Mouse (Mus musculus): Measurements from ENCODE around the gene Tnfrsf9. TPM values are rescaled to one million over a fixed set of nuclear protein-coding genes. Genes with fewer than 3 reads are reported as not detected.

Tnfrsf9 gene
- polyA plus RNA-seq, 1 experiment, result not detected

DNA sequence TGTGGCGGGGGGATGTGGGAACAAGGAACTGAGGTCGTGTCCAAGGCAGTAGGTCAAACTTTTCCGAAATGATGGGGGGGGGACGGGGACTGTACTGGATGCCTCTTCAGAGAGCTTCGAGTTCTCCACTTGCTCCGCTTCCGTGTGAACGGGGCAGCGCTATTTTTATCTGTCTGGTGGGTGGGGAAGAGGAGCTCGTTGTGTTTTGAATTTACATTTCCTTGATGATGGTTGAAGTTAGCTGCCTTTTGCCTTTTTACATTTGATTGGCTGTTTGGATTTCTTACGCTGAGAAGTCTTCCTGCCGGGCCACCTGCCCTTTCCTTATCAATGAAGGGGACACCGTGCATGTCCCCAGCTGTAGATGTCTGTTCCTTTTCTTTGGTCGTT is 23.7 kb downstream of the Tnfrsf9 start:
- Histone ChIP-seq H3K4me1 (ENCODE audit: control insufficient read depth) (no peaks in the 10 kb centered on the region), H3K4me3 (replicated peaks) (no peak overlapping the region), H3K27me3 (ENCODE audit: control insufficient read depth) (no peaks in the 10 kb centered on the region), H3K36me3 (ENCODE audit: control insufficient read depth) (no peaks in the 10 kb centered on the region), H3K9me3 (ENCODE audit: control insufficient read depth, low read length) (no peaks in the 10 kb centered on the region)
- TF ChIP-seq GATA1 (IDR thresholded peaks at IDR 0.05; ENCODE audit: low read length) (no peak), TAL1 (IDR thresholded peaks at IDR 0.05; ENCODE audit: low read length) (no peak)

DNA sequence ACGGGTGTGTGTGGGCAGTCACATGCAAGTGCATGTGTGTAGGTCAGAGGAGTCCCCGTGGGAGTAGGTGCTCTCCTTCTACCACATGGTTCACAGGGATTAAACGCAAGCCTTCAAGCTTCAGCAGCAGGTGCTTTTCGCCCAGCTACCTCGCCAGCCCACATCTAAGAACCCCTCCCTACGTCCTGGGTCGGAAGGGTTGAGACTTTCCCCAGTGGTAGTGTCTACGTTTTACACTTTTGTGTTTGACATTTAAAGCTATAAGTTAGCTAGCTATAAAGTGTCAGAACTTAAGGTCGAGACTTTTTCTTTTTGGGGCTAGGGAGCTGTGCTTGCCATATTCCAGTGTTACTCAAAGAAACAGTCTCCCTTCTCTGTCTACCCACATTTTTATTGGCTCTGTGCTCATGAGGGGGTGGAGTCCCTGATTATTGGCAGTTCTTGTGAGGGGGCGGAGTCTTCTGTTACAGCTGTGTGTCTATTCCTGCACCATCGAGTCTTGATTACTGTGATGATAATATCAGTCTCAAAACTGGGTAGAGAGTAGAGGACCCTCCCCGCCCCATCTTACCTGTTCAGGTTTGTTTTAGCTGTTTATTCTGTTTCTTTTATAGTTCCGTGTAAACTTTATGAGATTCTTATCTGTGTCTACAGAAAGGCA is 25.8 kb downstream of the Tnfrsf9 start:
- no peaks in the 10 kb centered on the region for H3K27me3 ChIP-seq (ENCODE audit: control insufficient read depth)
- TF ChIP-seq GATA1 (IDR thresholded peaks at IDR 0.05; ENCODE audit: low read length) (no peak), TAL1 (IDR thresholded peaks at IDR 0.05; ENCODE audit: low read length) (no peak)
- no peaks in the 10 kb centered on the region for H3K36me3 ChIP-seq (ENCODE audit: control insufficient read depth)
- no peaks in the 10 kb centered on the region for H3K9me3 ChIP-seq (ENCODE audit: control insufficient read depth, low read length)
- H3K4me3 ChIP-seq (replicated peaks), result no peak overlapping the region
- H3K4me1 ChIP-seq (ENCODE audit: control insufficient read depth), result no peaks in the 10 kb centered on the region

- H3K9me3 ChIP-seq (ENCODE audit: control insufficient read depth, low read length), result no peaks in the 10 kb centered on the region
- H3K27me3 ChIP-seq (ENCODE audit: control insufficient read depth), result no peaks in the 10 kb centered on the region
- no peak overlapping the region for H3K4me3 ChIP-seq (replicated peaks)
- TF ChIP-seq GATA1 (IDR thresholded peaks at IDR 0.05; ENCODE audit: low read length) (no peak), TAL1 (IDR thresholded peaks at IDR 0.05; ENCODE audit: low read length) (no peak)
- H3K36me3 ChIP-seq (ENCODE audit: control insufficient read depth), result no peaks in the 10 kb centered on the region
- no peaks in the 10 kb centered on the region for H3K4me1 ChIP-seq (ENCODE audit: control insufficient read depth)
Measured at GRCm38 (mm10) chr4:150944707-150945106, 30.3 kb downstream of the Tnfrsf9 start.

GRCm38 (mm10) chr4:150950972-150951371 is 36.6 kb downstream of the Tnfrsf9 start:
- Histone ChIP-seq H3K27me3 (ENCODE audit: control insufficient read depth) (no peaks in the 10 kb centered on the region), H3K36me3 (ENCODE audit: control insufficient read depth) (no peaks in the 10 kb centered on the region), H3K4me1 (ENCODE audit: control insufficient read depth) (no peaks in the 10 kb centered on the region), H3K9me3 (ENCODE audit: control insufficient read depth, low read length) (no peaks in the 10 kb centered on the region), H3K4me3 (replicated peaks) (no peak overlapping the region)
- TF ChIP-seq TAL1 (IDR thresholded peaks at IDR 0.05; ENCODE audit: low read length) (no peak), GATA1 (IDR thresholded peaks at IDR 0.05; ENCODE audit: low read length) (no peak)

DNA sequence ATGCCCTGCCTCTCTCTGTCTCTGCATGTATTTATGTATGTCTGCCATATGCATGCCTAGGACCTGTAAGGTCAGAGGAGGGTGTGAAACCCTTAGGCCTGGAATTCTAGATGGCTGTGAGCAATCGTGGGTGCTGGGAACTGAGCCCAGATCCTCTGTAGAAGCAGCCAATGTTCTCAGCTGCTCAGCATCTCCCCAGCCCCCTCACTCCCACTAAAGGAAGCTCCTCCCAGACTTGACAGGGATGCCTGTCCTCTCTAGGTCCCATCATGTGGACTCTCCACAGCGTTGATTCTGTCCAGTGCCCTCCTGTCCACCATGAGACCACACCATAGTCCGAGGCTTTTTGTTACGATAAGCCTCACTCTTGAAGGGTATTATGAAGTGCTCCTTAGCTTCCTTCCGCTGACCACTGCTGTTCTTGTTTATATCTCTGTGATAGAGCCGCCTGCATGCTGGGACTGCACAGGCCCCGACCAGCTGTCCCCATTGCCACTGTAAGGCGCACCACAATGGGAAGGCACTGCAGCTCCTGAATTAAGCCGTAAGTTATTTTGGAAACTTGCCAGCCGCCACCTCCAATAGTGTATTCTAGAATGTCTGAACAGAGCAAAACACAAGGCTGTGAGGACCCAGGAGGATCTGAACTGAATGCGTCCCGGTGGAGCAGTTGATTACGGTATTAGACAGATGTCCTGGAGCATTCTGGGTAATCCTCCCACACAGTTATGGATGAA is 42.2 kb downstream of the Tnfrsf9 start:
- Histone ChIP-seq H3K27me3 (ENCODE audit: control insufficient read depth) (no peaks in the 10 kb centered on the region), H3K9me3 (ENCODE audit: control insufficient read depth, low read length) (no peaks in the 10 kb centered on the region), H3K36me3 (ENCODE audit: control insufficient read depth) (no peaks in the 10 kb centered on the region), H3K4me1 (ENCODE audit: control insufficient read depth) (peaks cover 6% of the 10 kb centered on the region), H3K4me3 (replicated peaks) (no peak overlapping the region)
- no peak for TF ChIP-seq TAL1 (IDR thresholded peaks at IDR 0.05; ENCODE audit: low read length)
- TF ChIP-seq GATA1 (IDR thresholded peaks at IDR 0.05; ENCODE audit: low read length), result no peak

DNA sequence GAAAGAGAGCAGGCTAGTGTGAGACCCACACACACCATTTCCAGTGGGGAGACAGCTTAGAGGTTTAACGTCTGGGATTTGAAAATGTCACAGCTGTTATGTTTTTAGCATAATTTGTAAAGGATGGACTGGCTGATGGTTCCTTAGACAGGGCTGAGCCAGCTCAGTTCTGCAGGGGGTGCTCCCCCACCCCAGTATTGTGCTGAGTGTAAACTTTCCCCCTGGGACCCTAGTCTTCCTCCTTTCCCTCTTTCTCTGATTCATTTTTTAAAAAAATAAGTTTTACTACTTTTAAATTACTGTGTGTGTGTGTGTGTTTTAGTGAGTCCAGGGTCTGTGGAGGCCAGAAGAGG is 42.7 kb downstream of the Tnfrsf9 start:
- no peak overlapping the region for H3K4me3 ChIP-seq (replicated peaks)
- no peaks in the 10 kb centered on the region for H3K27me3 ChIP-seq (ENCODE audit: control insufficient read depth)
- no peaks in the 10 kb centered on the region for H3K9me3 ChIP-seq (ENCODE audit: control insufficient read depth, low read length)
- peaks cover 6% of the 10 kb centered on the region for H3K4me1 ChIP-seq (ENCODE audit: control insufficient read depth)
- TF ChIP-seq GATA1 (IDR thresholded peaks at IDR 0.05; ENCODE audit: low read length) (no peak), TAL1 (IDR thresholded peaks at IDR 0.05; ENCODE audit: low read length) (no peak)
- H3K36me3 ChIP-seq (ENCODE audit: control insufficient read depth), result no peaks in the 10 kb centered on the region

- no peak for TF ChIP-seq GATA1 (IDR thresholded peaks at IDR 0.05; ENCODE audit: low read length)
- no peak for TF ChIP-seq TAL1 (IDR thresholded peaks at IDR 0.05; ENCODE audit: low read length)
- H3K27me3 ChIP-seq (ENCODE audit: control insufficient read depth), result no peaks in the 10 kb centered on the region
Measured at GRCm38 (mm10) chr4:150958536-150958935, 44.2 kb downstream of the Tnfrsf9 start.

DNA sequence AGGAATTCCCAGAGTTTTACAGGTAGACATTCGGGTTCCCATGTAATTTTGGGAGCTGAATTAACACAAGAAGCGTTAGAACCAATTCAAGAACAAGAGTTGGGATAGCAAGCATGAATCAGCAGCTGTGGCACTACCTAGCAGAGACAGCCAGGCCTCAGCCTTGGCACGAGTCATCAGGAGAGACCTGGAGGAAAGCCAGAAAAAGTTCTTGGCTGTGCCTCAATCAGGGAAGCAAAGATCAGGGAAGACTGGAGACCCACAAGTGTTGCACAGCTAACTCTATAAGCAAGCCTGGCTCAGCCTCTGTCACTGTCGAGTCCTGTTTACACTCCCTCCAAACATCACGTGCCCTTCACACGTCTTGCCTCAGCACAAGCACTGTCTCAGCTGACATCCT is 47.9 kb downstream of the Tnfrsf9 start:
- Histone ChIP-seq H3K36me3 (ENCODE audit: control insufficient read depth) (no peaks in the 10 kb centered on the region), H3K27me3 (ENCODE audit: control insufficient read depth) (no peaks in the 10 kb centered on the region), H3K4me1 (ENCODE audit: control insufficient read depth) (peaks cover 12% of the 10 kb centered on the region), H3K4me3 (replicated peaks) (no peak overlapping the region), H3K9me3 (ENCODE audit: control insufficient read depth, low read length) (no peaks in the 10 kb centered on the region)
- TF ChIP-seq GATA1 (IDR thresholded peaks at IDR 0.05; ENCODE audit: low read length) (no peak), TAL1 (IDR thresholded peaks at IDR 0.05; ENCODE audit: low read length) (no peak)

More at GRCm38 (mm10) chr4:150958536-150958935, 44.2 kb downstream of the Tnfrsf9 start:
- H3K4me1 ChIP-seq (ENCODE audit: control insufficient read depth), result peaks cover 6% of the 10 kb centered on the region
- H3K9me3 ChIP-seq (ENCODE audit: control insufficient read depth, low read length), result no peaks in the 10 kb centered on the region
- no peaks in the 10 kb centered on the region for H3K36me3 ChIP-seq (ENCODE audit: control insufficient read depth)
- no peak overlapping the region for H3K4me3 ChIP-seq (replicated peaks)

- Histone ChIP-seq H3K4me1 (ENCODE audit: control insufficient read depth) (peaks cover 8% of the 10 kb centered on the region), H3K9me3 (ENCODE audit: control insufficient read depth, low read length) (no peaks in the 10 kb centered on the region), H3K27me3 (ENCODE audit: control insufficient read depth) (no peaks in the 10 kb centered on the region), H3K36me3 (ENCODE audit: control insufficient read depth) (no peaks in the 10 kb centered on the region), H3K4me3 (replicated peaks) (no peak overlapping the region)
- TF ChIP-seq TAL1 (IDR thresholded peaks at IDR 0.05; ENCODE audit: low read length) (no peak), GATA1 (IDR thresholded peaks at IDR 0.05; ENCODE audit: low read length) (no peak)
Measured at GRCm38 (mm10) chr4:150963711-150964110, 49.3 kb downstream of the Tnfrsf9 start.
